Mouse (Mus musculus): ENCODE measurements around the gene Lpin3. TPM values are rescaled to one million over a fixed set of nuclear protein-coding genes. Genes with fewer than 3 reads are reported as not detected.

Lpin3 gene
- polyA plus RNA-seq, 1 experiment from 2014 or later: 0.22 TPM

GRCm38 (mm10) chr2:160860363-160860762 lies 20.1 kb upstream of the Lpin3 start:
- ATAC-seq (ENCODE audit: low FRiP score) (no peak), DNase-seq (ENCODE audit: low spot score) (no peak)
- H3K27ac ChIP-seq (ENCODE audit: low read depth, low read length): no peak overlapping the region
- H3K4me3 ChIP-seq (ENCODE audit: low read depth, low read length): no peak overlapping the region
- H3K9me3 ChIP-seq (ENCODE audit: control insufficient read depth, low read length): no peaks in the 10 kb centered on the region
- no peak overlapping the region for H3K9ac ChIP-seq (ENCODE audit: low read depth, low read length)
- H3K4me1 ChIP-seq (replicated peaks; ENCODE audit: control insufficient read depth, insufficient read depth, low read length): no peaks in the 10 kb centered on the region
- H3K27me3 ChIP-seq (ENCODE audit: control insufficient read depth, insufficient read depth, low read length): no peaks in the 10 kb centered on the region
- WGBS: 90% methylated on average over 1 of the region's 1 CpGs
- H3K36me3 ChIP-seq (ENCODE audit: control insufficient read depth, insufficient read depth, low read length): no peaks in the 10 kb centered on the region
- H3K4me2 ChIP-seq (replicated peaks; ENCODE audit: low read depth, low read length): no peak overlapping the region

GRCm38 (mm10) chr2:160864112-160864511 lies 16.4 kb upstream of the Lpin3 start:
- ATAC-seq (ENCODE audit: low FRiP score) (no peak), DNase-seq (ENCODE audit: low spot score) (no peak)
- H3K4me1 ChIP-seq (replicated peaks; ENCODE audit: control insufficient read depth, insufficient read depth, low read length): no peaks in the 10 kb centered on the region
- no peak overlapping the region for H3K4me2 ChIP-seq (replicated peaks; ENCODE audit: low read depth, low read length)
- H3K4me3 ChIP-seq (ENCODE audit: low read depth, low read length): no peak overlapping the region
- H3K27me3 ChIP-seq (ENCODE audit: control insufficient read depth, insufficient read depth, low read length): no peaks in the 10 kb centered on the region
- no peak overlapping the region for H3K9ac ChIP-seq (ENCODE audit: low read depth, low read length)
- WGBS: 84% methylated on average over 1 of the region's 1 CpGs
- no peak overlapping the region for H3K27ac ChIP-seq (ENCODE audit: low read depth, low read length)
- no peaks in the 10 kb centered on the region for H3K36me3 ChIP-seq (ENCODE audit: control insufficient read depth, insufficient read depth, low read length)
- no peaks in the 10 kb centered on the region for H3K9me3 ChIP-seq (ENCODE audit: control insufficient read depth, low read length)

- DNase-seq (ENCODE audit: low spot score) (no peak), ATAC-seq (ENCODE audit: low FRiP score) (no peak)
- Histone ChIP-seq H3K27me3 (ENCODE audit: control insufficient read depth, insufficient read depth, low read length) (no peaks in the 10 kb centered on the region), H3K9me3 (ENCODE audit: control insufficient read depth, low read length) (no peaks in the 10 kb centered on the region), H3K36me3 (ENCODE audit: control insufficient read depth, insufficient read depth, low read length) (no peaks in the 10 kb centered on the region), H3K4me3 (ENCODE audit: low read depth, low read length) (no peak overlapping the region), H3K4me2 (replicated peaks; ENCODE audit: low read depth, low read length) (no peak overlapping the region), H3K4me1 (replicated peaks; ENCODE audit: control insufficient read depth, insufficient read depth, low read length) (no peaks in the 10 kb centered on the region), H3K9ac (ENCODE audit: low read depth, low read length) (no peak overlapping the region), H3K27ac (ENCODE audit: low read depth, low read length) (no peak overlapping the region)
- WGBS: 62% methylated on average over 2 of the region's 2 CpGs
Measured at GRCm38 (mm10) chr2:160865266-160865665, 15.2 kb upstream of the Lpin3 start.

DNA sequence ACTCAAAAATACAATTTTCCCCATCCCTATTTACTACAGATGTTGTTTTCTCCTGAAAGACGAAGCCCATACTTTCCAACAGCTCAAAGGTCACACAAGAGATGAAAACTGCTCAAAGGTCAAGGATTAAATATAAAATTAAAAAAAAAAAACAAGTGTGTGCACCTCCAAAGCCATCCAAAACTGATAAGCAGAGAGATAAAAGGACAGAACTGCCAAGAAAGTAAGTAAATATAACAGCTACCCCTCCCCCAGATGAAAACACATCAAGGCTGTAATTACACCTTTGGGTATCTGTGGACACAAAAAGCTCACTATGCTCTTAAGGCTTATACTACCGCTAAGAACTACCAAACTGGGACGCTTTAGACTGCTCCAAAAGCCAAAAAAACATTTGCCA lies 11.0 kb upstream of the Lpin3 start:
- no peak for DNase-seq (ENCODE audit: low spot score)
- no peak for ATAC-seq (ENCODE audit: low FRiP score)
- peaks cover 5% of the 10 kb centered on the region; the same call in 1 of the 2 replicates for H3K4me1 ChIP-seq (replicated peaks; ENCODE audit: control insufficient read depth, insufficient read depth, low read length)

DNA sequence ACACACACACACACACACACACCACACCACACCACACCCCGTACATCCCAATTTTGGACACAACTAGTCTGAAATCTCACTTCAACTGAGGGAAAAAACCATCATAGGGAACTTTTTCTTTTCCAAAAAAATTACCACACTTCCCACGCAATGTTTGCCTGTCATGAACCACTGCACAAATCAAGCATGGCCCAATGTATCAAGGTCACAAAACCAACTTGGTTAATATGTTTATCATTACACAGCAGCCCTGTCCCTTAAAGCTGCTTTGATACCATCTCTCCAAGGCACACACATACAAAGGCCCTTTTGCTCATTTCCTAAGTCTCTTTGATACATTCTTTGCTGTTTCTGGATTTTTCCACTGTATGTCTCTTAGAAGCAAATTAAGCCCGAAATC lies 9.2 kb upstream of the Lpin3 start:
- Histone ChIP-seq H3K9ac (ENCODE audit: low read depth, low read length) (no peak overlapping the region), H3K36me3 (ENCODE audit: control insufficient read depth, insufficient read depth, low read length) (no peaks in the 10 kb centered on the region), H3K4me3 (ENCODE audit: low read depth, low read length) (no peak overlapping the region), H3K27ac (ENCODE audit: low read depth, low read length) (no peak overlapping the region), H3K4me2 (replicated peaks; ENCODE audit: low read depth, low read length) (no peak overlapping the region), H3K27me3 (ENCODE audit: control insufficient read depth, insufficient read depth, low read length) (no peaks in the 10 kb centered on the region), H3K9me3 (ENCODE audit: control insufficient read depth, low read length) (no peaks in the 10 kb centered on the region), H3K4me1 (replicated peaks; ENCODE audit: control insufficient read depth, insufficient read depth, low read length) (peaks cover 5% of the 10 kb centered on the region; the same call in 1 of the 2 replicates)
- ATAC-seq (ENCODE audit: low FRiP score) (no peak), DNase-seq (ENCODE audit: low spot score) (no peak)
- 87% methylated on average over 3 of the region's 3 CpGs for WGBS

More for the DNA sequence above, 11.0 kb upstream of the Lpin3 start:
- Histone ChIP-seq H3K9me3 (ENCODE audit: control insufficient read depth, low read length) (no peaks in the 10 kb centered on the region), H3K36me3 (ENCODE audit: control insufficient read depth, insufficient read depth, low read length) (no peaks in the 10 kb centered on the region), H3K4me3 (ENCODE audit: low read depth, low read length) (no peak overlapping the region), H3K4me2 (replicated peaks; ENCODE audit: low read depth, low read length) (no peak overlapping the region), H3K27me3 (ENCODE audit: control insufficient read depth, insufficient read depth, low read length) (no peaks in the 10 kb centered on the region), H3K9ac (ENCODE audit: low read depth, low read length) (no peak overlapping the region), H3K27ac (ENCODE audit: low read depth, low read length) (no peak overlapping the region)
- 72% methylated on average over 3 of the region's 3 CpGs for WGBS

- Histone ChIP-seq H3K27ac (ENCODE audit: low read depth, low read length) (peak overlapping the region; percentile 97), H3K27me3 (ENCODE audit: control insufficient read depth, insufficient read depth, low read length) (no peaks in the 10 kb centered on the region), H3K9me3 (ENCODE audit: control insufficient read depth, low read length) (no peaks in the 10 kb centered on the region), H3K4me3 (ENCODE audit: low read depth, low read length) (peak overlapping the region; percentile 77), H3K36me3 (ENCODE audit: control insufficient read depth, insufficient read depth, low read length) (no peaks in the 10 kb centered on the region), H3K4me1 (replicated peaks; ENCODE audit: control insufficient read depth, insufficient read depth, low read length) (peaks cover 5% of the 10 kb centered on the region; the same call in 1 of the 2 replicates), H3K9ac (ENCODE audit: low read depth, low read length) (peak overlapping the region; percentile 81), H3K4me2 (replicated peaks; ENCODE audit: low read depth, low read length) (peak overlapping the region; percentile 63)
- 0% methylated on average over 43 of the region's 47 CpGs for WGBS
- peak; percentile 77 for DNase-seq (ENCODE audit: low spot score)
- ATAC-seq (ENCODE audit: low FRiP score): peak; percentile 93
Measured at GRCm38 (mm10) chr2:160872395-160872794, 8.1 kb upstream of the Lpin3 start.

GRCm38 (mm10) chr2:160872890-160873382 lies 7.5 kb upstream of the Lpin3 start, which contains the start of gene Zhx3:
Gene Zhx3, minus strand, starts transcription at chr2:160872998.
- peak within 1 kb of the TSS; percentile 97 for H3K27ac ChIP-seq (ENCODE audit: low read depth, low read length)
- peak; percentile 98 for DNase-seq (ENCODE audit: low spot score)
- peak; percentile 99 for ATAC-seq (ENCODE audit: low FRiP score)
- peaks cover 5% of the 10 kb centered on the region; the same call in 1 of the 2 replicates for H3K4me1 ChIP-seq (replicated peaks; ENCODE audit: control insufficient read depth, insufficient read depth, low read length)
- WGBS: 1% methylated on average over 37 of the region's 48 CpGs
- no peaks in the 10 kb centered on the region for H3K36me3 ChIP-seq (ENCODE audit: control insufficient read depth, insufficient read depth, low read length)
- no peaks in the 10 kb centered on the region for H3K27me3 ChIP-seq (ENCODE audit: control insufficient read depth, insufficient read depth, low read length)
- H3K9ac ChIP-seq (ENCODE audit: low read depth, low read length): peak within 1 kb of the TSS; percentile 81
- H3K4me3 ChIP-seq (ENCODE audit: low read depth, low read length): peak within 1 kb of the TSS; percentile 77
- no peaks in the 10 kb centered on the region for H3K9me3 ChIP-seq (ENCODE audit: control insufficient read depth, low read length)
- peak within 1 kb of the TSS; percentile 63 for H3K4me2 ChIP-seq (replicated peaks; ENCODE audit: low read depth, low read length)

DNA sequence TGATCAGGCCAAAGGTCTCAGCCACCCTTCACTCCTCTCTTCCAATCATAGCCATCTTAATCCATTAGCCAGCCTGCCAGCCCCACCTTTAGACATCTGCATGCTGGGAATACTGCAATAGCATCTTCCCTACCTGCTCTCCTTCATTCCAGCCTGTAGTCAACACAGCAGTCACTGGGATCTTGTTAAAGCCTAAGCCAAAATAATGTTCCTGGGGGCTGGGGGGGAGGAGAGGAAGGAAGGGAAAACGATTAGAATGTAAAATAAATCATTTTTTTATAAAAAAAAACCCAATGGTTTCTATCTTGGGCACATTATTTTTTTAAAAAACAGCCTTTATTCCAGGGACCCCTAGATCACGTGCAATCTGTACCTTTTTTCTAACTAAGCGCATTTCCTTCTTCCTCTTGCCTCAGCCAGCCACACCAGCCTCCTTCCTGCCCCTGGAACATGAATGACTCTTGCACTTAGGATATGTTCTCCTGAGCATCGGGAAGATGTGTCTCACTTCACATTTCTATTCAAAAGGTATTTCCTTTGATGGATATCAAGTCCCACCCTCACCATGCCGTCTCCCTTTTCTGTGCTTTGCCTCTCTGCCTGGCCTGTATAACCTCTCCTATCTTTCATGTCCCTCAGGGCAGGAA lies 6.1 kb upstream of the Lpin3 start:
- Histone ChIP-seq H3K27ac (ENCODE audit: low read depth, low read length) (no peak overlapping the region), H3K9me3 (ENCODE audit: control insufficient read depth, low read length) (no peaks in the 10 kb centered on the region), H3K4me1 (replicated peaks; ENCODE audit: control insufficient read depth, insufficient read depth, low read length) (peaks cover 5% of the 10 kb centered on the region; the same call in 1 of the 2 replicates), H3K4me2 (replicated peaks; ENCODE audit: low read depth, low read length) (no peak overlapping the region), H3K9ac (ENCODE audit: low read depth, low read length) (no peak overlapping the region), H3K36me3 (ENCODE audit: control insufficient read depth, insufficient read depth, low read length) (no peaks in the 10 kb centered on the region), H3K4me3 (ENCODE audit: low read depth, low read length) (no peak overlapping the region), H3K27me3 (ENCODE audit: control insufficient read depth, insufficient read depth, low read length) (no peaks in the 10 kb centered on the region)
- DNase-seq (ENCODE audit: low spot score): no peak
- ATAC-seq (ENCODE audit: low FRiP score): no peak
- WGBS: 86% methylated on average over 5 of the region's 5 CpGs

- no peak for ATAC-seq (ENCODE audit: low FRiP score)
- WGBS: 85% methylated on average over 4 of the region's 4 CpGs
- H3K9ac ChIP-seq (ENCODE audit: low read depth, low read length): no peak overlapping the region
- no peaks in the 10 kb centered on the region for H3K27me3 ChIP-seq (ENCODE audit: control insufficient read depth, insufficient read depth, low read length)
- no peak overlapping the region for H3K4me2 ChIP-seq (replicated peaks; ENCODE audit: low read depth, low read length)
- H3K4me1 ChIP-seq (replicated peaks; ENCODE audit: control insufficient read depth, insufficient read depth, low read length): peaks cover 5% of the 10 kb centered on the region; the same call in 1 of the 2 replicates
- peak; percentile 18 for DNase-seq (ENCODE audit: low spot score)
- H3K9me3 ChIP-seq (ENCODE audit: control insufficient read depth, low read length): no peaks in the 10 kb centered on the region
- no peak overlapping the region for H3K27ac ChIP-seq (ENCODE audit: low read depth, low read length)
- H3K4me3 ChIP-seq (ENCODE audit: low read depth, low read length): no peak overlapping the region
- no peaks in the 10 kb centered on the region for H3K36me3 ChIP-seq (ENCODE audit: control insufficient read depth, insufficient read depth, low read length)
Measured at GRCm38 (mm10) chr2:160876115-160876514, 4.4 kb upstream of the Lpin3 start.

Measured in hindbrain, embryonic 11.5 days (tissue).